Mouse (Mus musculus) hindbrain, embryonic 16.5 days (tissue): Measurements from ENCODE around the gene Gapvd1. TPM values are rescaled to one million over a fixed set of nuclear protein-coding genes. Genes with fewer than 3 reads are reported as not detected.
"Not testable (repeated sequence)": the region's sequence is repeated elsewhere in the genome, so short reads cannot be mapped to it uniquely, and the experiment has no call there.

Experiments used
- ATAC-seq: fragments of 200-750 bp; cut with Nextera tagmentation; 2 replicates; pipeline ENCODE4 v1.8.0; 2017; ENCODE audit warnings: moderate TSS enrichment, moderate library complexity
- H3K27ac ChIP-seq: fragments of 300-500 bp; sonication (generic); 2 replicates; pipeline ENCODE4 v1.5.1; 2014; ENCODE audit warnings: low read depth, mild to moderate bottlenecking, control low read depth, low read length, moderate library complexity
- H3K27me3 ChIP-seq: fragments of 300-500 bp; sonication (generic); replicated peaks from 2 replicates; pipeline ENCODE4 v1.6.1; 2014; ENCODE audit warnings: low read length; ENCODE audit not compliant: control insufficient read depth, insufficient read depth
- H3K36me3 ChIP-seq: fragments of 300-500 bp; sonication (generic); 2 replicates; pipeline ENCODE4 v1.6.1; 2014; ENCODE audit warnings: mild to moderate bottlenecking, low read length, moderate library complexity, mixed read lengths; ENCODE audit not compliant: control insufficient read depth, insufficient read depth
- H3K4me1 ChIP-seq: fragments of 300-500 bp; sonication (generic); 2 replicates; pipeline ENCODE4 v1.6.1; 2014; ENCODE audit warnings: low read depth, low read length; ENCODE audit not compliant: control insufficient read depth, insufficient read depth
- H3K4me2 ChIP-seq: fragments of 300-500 bp; sonication (generic); 2 replicates; pipeline ENCODE4 v1.6.1; 2014; ENCODE audit warnings: mild to moderate bottlenecking, low read length, control low read depth, moderate library complexity
- H3K4me3 ChIP-seq: fragments of 300-500 bp; sonication (generic); 2 replicates; pipeline ENCODE4 v1.5.1; 2014; ENCODE audit warnings: mild to moderate bottlenecking, low read length, control low read depth, moderate library complexity
- H3K9ac ChIP-seq: fragments of 300-500 bp; sonication (generic); 2 replicates; pipeline ENCODE4 v1.6.1; 2014; ENCODE audit warnings: low read depth, mild to moderate bottlenecking, control low read depth, low read length, moderate library complexity
- H3K9me3 ChIP-seq: fragments of 300-500 bp; sonication (generic); 2 replicates; pipeline ENCODE4 v1.6.1; 2014; ENCODE audit warnings: mild to moderate bottlenecking, low read length, moderate library complexity; ENCODE audit not compliant: control insufficient read depth
- WGBS: fragments of 180-500 bp; shearing (Covaris S2); extraction: QIAGEN DNeasy Blood & Tissue Kit; methylation state at CpG from one replicate; pipeline ENCODE4 v1.1.7; 2014; 5-methylcytosine and 5-hydroxymethylcytosine counted together
- polyA plus RNA-seq: library from polyadenylated mRNA; unstranded; fragments of >200 nt; fragmentation: Nextera tagmentation; extraction: Ambion mirVana; gene quantifications from 2 replicates; pipeline ENCODE4 v1.2.1, GENCODE M21; 2015

Gapvd1 gene
- polyA plus RNA-seq, result 103 and 108 TPM in 2 replicates

DNA sequence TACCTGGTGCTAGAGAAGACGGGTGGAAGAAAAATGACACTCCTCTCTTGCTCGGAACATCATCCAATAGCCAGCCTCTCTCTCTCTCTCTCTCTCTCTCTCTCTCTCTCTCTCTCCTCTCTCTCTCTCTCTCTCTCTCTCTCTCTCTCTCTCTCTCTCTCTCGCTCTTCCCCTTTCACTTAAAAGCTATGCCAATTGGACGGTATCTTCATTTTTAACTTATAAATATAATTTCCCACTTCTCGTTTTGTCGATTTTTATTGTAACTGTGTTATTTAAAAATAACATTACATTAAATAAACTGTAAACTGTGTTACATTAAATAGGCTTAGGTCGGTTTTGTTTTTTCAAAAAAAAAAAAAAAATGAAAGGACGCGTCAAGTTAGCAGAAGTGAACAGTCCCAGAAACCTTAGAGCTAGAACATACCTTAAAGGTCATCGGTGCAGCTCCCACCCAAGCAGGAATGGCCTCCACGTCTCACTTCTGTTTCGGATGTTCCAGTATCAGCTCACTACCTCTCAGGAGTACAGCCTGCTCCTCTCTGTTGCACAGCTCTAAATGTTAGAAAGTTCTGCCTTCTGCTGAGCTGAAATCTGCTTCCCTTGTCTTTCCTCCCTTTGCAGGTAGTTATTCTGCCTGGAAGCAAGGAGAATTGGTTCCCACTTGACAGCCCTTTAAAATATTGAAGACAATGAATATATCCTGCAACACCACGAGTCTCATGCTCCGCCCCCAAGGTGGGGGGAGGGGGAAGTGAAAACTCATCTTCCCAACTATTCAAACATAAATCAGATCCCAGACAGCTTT is at the start of gene Gapvd1:
Gene Gapvd1 (minus strand): TSS at position 682 of the 808 bp plus-strand sequence.
- Histone ChIP-seq H3K36me3 (no peaks in the 10 kb centered on the region), H3K9me3 (no peaks in the 10 kb centered on the region), H3K4me1 (peaks cover 10% of the 10 kb centered on the region), H3K27ac (peak within 1 kb of the TSS; percentile 96), H3K9ac (peak within 1 kb of the TSS; percentile 98), H3K4me3 (peak within 1 kb of the TSS; percentile 95), H3K27me3 (no peaks in the 10 kb centered on the region), H3K4me2 (peak within 1 kb of the TSS; percentile 73)
- ATAC-seq, result peak; percentile 27; the same call in 1 of the 2 replicates
- 2% methylated on average over 14 of the region's 14 CpGs for WGBS

DNA sequence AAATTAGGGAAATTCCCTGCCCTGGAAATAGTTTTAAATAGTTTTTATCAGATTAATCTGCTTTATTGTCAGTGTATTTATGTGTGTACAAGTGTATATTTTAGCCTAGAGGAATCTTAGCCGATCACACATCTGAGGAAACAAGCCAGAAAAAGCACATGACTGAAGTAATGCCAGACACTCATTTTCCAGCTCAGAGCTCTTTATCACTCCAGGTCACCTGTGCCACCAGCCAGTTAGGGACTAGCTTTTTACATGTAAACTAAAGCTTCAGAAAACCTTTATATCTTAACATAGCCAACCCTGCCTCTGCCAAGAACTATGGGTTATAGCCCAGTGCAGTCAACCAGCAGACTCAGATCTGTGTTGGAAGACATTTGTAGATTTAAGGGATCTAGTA is 49.8 kb upstream of the Gapvd1 start:
- peaks cover 2% of the 10 kb centered on the region; the same call in 1 of the 2 replicates for H3K36me3 ChIP-seq
- no peak overlapping the region for H3K9ac ChIP-seq
- WGBS, result 79% methylated on average over 1 of the region's 1 CpGs
- H3K27ac ChIP-seq, result no peak overlapping the region
- no peak for ATAC-seq
- peaks cover 12% of the 10 kb centered on the region for H3K4me1 ChIP-seq
- no peak overlapping the region for H3K4me3 ChIP-seq
- H3K27me3 ChIP-seq, result no peaks in the 10 kb centered on the region
- no peaks in the 10 kb centered on the region for H3K9me3 ChIP-seq
- H3K4me2 ChIP-seq, result no peak overlapping the region

DNA sequence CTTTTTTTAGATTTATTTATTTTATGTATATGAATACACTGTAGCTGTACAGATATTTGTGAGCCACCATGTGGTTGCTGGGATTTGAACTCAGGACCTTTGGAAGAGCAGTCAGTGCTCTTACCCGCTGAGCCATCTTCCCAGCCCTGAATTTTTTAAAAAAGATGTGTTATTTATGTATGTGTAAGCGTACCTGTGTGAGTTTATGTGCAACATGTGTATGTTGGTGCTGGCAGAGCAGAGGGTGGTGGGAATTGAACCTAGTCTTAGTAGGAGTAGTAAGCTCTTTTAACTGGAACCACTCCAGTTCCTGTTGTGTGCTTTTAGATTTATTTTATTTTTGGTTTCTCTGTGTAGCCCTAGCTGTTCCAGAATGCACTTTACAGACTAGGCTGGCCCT is 49.1 kb upstream of the Gapvd1 start:
- no peak overlapping the region for H3K27ac ChIP-seq
- no peaks in the 10 kb centered on the region for H3K9me3 ChIP-seq
- no peaks in the 10 kb centered on the region for H3K27me3 ChIP-seq
- H3K4me2 ChIP-seq, result no peak overlapping the region
- H3K4me3 ChIP-seq, result no peak overlapping the region
- peaks cover 13% of the 10 kb centered on the region for H3K4me1 ChIP-seq
- H3K9ac ChIP-seq, result no peak overlapping the region
- peaks cover 2% of the 10 kb centered on the region; the same call in 1 of the 2 replicates for H3K36me3 ChIP-seq
- 89% methylated on average over 2 of the region's 2 CpGs for WGBS
- no peak for ATAC-seq

DNA sequence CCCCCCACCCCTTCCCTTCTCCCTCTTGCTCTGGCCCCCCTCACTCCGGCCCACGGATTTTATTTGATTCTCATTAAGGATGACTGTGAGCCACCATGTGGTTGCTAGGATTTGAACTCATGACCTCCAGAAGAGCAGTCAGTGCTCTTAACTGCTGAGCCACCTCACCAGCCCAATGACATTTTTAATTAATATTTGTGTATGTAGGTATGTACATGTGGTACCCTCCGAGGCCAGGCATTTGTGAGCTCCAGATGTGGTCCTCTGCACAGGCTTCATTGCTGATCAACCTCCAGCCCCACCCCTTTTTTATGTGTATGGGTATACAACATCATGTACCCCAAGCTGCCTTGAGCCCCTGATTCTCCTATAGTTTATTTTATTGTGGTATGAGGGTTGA is 48.7 kb upstream of the Gapvd1 start:
- Histone ChIP-seq H3K4me2 (peak overlapping the region; percentile 41), H3K27ac (no peak overlapping the region), H3K4me1 (peaks cover 17% of the 10 kb centered on the region), H3K36me3 (peaks cover 2% of the 10 kb centered on the region; the same call in 1 of the 2 replicates), H3K9me3 (no peaks in the 10 kb centered on the region), H3K27me3 (no peaks in the 10 kb centered on the region), H3K9ac (no peak overlapping the region), H3K4me3 (no peak overlapping the region)
- WGBS, result 72% methylated on average over 3 of the region's 3 CpGs
- no peak for ATAC-seq

DNA sequence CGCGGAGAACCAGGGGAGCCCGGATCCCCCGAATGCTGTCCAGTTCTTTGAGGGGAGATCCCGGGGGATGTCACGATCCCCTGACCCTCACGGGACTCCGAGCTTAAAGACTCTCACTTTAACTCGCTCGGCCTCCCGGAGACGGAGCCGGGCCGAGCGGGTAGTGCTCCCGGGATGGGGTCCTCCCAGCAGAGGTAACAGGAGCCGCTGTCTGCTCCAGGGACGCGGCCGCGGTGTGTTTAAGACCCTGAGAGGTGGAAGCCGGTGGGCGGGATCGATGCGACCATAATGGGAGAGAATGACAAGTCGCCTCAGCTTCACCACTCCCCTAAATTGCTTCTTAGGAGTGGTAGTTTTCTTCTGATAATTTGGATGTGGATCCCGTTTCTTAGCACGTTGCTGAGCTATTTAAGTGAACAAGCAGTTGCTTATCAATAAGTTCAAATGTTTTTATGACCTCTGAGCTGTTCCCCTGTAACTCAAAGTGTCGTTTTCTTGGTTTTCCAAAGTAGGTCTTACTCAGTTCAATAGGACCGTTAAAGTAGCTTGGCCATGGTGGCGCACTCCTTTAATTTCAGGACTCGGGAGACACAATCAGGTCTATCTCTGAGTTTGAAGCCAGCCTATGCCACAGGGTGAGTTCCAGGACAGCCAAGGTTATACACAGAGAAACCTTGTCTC is 47.7 kb upstream of the Gapvd1 start:
- under 1% methylated on average over 19 of the region's 32 CpGs for WGBS

DNA sequence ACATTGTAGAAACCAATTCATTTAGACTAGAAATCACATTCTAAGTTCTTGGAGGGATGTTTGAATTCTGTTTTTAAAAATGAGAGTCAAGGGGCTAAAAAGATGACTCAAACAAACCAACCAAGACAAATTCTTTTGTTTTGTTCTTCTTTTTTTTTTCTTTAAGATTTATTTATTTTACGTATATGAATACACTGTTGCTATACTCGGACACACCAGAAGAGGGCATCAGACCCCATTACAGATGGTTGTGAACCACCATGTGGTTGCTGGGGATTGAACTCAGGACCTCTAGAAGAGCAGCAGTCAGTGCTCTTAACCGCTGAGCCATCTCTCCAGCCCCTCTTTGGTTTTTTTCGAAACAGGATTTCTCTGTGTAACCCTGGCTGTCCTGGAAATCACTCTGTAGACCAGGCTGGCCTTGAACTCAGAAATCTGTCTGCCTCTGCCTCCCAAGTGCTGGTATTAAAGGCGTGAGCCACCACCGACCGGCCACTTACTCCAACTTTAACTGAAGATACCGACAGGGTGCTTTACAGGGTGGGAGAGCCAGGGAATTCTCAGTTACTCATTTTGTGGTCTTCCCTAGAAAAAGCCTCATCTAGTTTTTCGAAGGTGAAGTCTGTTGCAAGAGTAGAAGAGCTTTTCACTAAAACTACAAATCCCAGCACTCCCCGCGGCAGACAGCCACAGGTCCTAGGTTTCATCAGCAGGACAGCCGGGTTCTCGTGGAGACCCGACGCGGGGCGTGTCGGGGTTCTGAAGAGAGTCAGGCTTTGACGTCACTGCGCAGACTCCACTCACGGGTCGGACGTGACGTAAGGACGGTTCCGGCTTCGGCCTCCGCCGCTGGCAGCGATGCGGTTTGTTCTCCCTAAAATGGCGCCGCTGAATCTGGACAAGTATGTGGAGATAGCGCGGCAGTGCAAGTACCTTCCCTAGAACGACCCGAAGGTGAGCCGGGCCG is 46.8 kb upstream of the Gapvd1 start:
- H3K9me3 ChIP-seq, result no peaks in the 10 kb centered on the region
- peak overlapping the region; percentile 46; the same call in 1 of the 2 replicates for H3K4me2 ChIP-seq
- peaks cover 2% of the 10 kb centered on the region; the same call in 1 of the 2 replicates for H3K36me3 ChIP-seq
- H3K9ac ChIP-seq, result peak overlapping the region; percentile 78
- peaks cover 17% of the 10 kb centered on the region for H3K4me1 ChIP-seq
- peak overlapping the region; percentile 87 for H3K27ac ChIP-seq
- H3K27me3 ChIP-seq, result no peaks in the 10 kb centered on the region
- H3K4me3 ChIP-seq, result peak overlapping the region; percentile 64
- 5% methylated on average over 39 of the region's 39 CpGs for WGBS
- peak; percentile 97 for ATAC-seq

More for the DNA sequence above, 47.7 kb upstream of the Gapvd1 start:
- H3K9me3 ChIP-seq, H3K27me3 ChIP-seq, H3K36me3 ChIP-seq: not testable (repeated sequence)
- Histone ChIP-seq H3K4me2 (peak overlapping the region; percentile 84), H3K27ac (peak overlapping the region; percentile 87), H3K9ac (peak overlapping the region; percentile 78), H3K4me1 (peaks cover 17% of the 10 kb centered on the region), H3K4me3 (peak overlapping the region; percentile 64)
- ATAC-seq, result peak; percentile 51; the same call in 1 of the 2 replicates

DNA sequence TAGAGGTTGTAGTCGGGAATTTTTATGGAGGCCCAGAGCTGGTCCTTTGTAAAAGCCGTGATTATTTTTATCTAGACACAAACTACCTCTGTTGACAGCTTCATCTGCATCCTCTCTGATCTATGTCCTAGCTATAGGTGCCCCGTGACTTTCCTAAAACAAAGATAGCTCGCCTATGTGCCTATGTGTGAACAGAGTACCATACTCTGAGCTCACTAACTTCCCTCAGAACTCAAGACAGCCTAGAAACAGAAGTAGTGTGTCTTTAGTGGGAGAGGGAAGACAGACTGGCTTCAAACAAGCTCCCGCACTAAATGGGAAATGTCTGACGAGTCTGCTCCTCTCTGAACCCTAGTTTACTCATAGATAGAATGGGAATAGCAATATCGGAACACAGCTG is 45.3 kb upstream of the Gapvd1 start:
- H3K36me3 ChIP-seq, result 0 out of 2 replicates have a peak, but pooled peaks cover under 1% of the 10 kb centered on the region
- ATAC-seq, result no peak
- WGBS, result 85% methylated on average over 7 of the region's 7 CpGs
- H3K27me3 ChIP-seq, result no peaks in the 10 kb centered on the region
- H3K9me3 ChIP-seq, result no peaks in the 10 kb centered on the region
- H3K4me1 ChIP-seq, result peaks cover 17% of the 10 kb centered on the region
- no peak overlapping the region; the same call in 1 of the 2 replicates for H3K4me3 ChIP-seq
- no peak overlapping the region; the same call in 1 of the 2 replicates for H3K4me2 ChIP-seq
- no peak overlapping the region; the same call in 1 of the 2 replicates for H3K9ac ChIP-seq
- no peak overlapping the region for H3K27ac ChIP-seq

DNA sequence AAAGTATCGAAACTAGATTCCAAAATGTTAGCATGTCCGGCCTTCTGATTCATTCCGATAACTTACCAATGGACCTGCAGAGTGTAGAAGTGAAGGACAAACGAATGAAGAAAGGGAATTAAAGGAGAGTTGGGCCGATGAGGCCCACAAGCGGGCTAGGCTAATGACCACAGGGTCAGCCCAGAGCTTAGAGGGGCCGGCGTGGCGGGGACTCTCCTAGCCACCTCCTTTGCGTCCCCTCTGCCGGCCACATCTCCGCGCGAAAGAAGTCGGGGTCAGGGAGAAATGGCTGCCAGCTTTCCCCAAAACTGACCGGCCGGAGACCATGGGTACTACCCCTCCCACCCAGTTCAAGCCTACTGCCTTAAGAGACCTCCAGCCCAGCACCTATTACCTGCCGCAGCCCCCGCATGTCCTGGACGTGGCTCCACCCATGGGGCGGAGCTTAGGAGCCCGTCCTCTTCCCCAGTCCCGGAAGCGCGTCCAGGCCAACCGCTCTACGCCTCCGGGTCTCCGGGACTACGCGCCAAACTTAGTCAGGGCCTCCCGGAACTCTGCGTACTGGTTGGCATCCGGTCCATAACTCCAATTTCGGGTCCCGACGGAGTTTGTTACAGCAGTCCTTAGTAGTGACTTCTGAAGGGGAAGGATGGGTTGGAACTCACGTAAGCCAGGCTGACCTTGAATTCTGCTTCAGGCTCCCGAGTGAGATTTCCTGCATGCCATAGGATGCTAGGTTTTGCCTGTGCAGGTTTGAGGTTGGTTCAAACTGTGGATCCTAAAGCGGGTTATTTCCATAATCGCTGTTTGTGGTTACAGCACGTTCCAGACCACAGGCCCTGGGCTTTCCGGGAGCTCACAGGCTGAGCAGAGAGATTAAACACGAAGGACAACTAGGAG is 44.6 kb upstream of the Gapvd1 start, which contains the start of gene Rabepk:
Gene Rabepk (minus strand): TSS at position 556 of the 900 bp plus-strand sequence.
- peak; percentile 68 for ATAC-seq
- Histone ChIP-seq H3K4me2 (peak within 1 kb of the TSS; percentile 92), H3K4me3 (peak within 1 kb of the TSS; percentile 61), H3K4me1 (peaks cover 14% of the 10 kb centered on the region), H3K36me3 (no peaks in the 10 kb centered on the region), H3K27me3 (no peaks in the 10 kb centered on the region), H3K9me3 (no peaks in the 10 kb centered on the region), H3K9ac (peak within 1 kb of the TSS; percentile 75), H3K27ac (peak within 1 kb of the TSS; percentile 13; the same call in 1 of the 2 replicates)
- 4% methylated on average over 44 of the region's 44 CpGs for WGBS
